Mouse (Mus musculus): ENCODE measurements at regions not wholly inside any gene's neighbourhood (a gene's known extent, or its start where the extent isn't known, plus 50 kb on each side); places are given as distances from the start of the nearest gene placed in this dataset.

DNA sequence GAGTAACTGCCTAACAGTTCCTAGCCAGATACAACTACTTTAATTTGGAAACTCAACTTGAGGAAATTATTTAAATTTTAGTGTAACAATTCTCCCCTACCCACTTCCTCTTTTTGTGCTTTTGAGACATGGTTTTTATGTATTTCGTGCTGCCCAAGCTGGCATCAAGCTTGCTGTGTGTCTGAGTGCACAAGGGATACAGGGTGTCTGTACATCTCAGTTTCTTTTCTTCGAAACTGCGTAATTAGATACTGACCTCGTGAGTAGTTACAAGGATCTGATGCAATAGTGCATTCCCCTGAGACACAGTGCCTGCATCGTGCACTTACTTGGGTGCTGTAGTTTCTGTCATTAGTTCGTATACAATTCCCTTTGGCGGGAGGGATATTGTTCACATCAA, 192.4 kb downstream of the Ube2e3 start:
- Histone ChIP-seq H3K79me2 (ENCODE audit: control insufficient read depth, insufficient read depth, low read length, poor library complexity) (no peaks in the 10 kb centered on the region), H3K9ac (ENCODE audit: control insufficient read depth, low read depth, low read length, poor library complexity, severe bottlenecking) (no peak overlapping the region), H3K27ac (ENCODE audit: control insufficient read depth, low read depth, low read length) (no peak overlapping the region), H3K9me3 (replicated peaks; ENCODE audit: insufficient read depth, low read length) (no peaks in the 10 kb centered on the region), H3K4me1 (ENCODE audit: control insufficient read depth in 1 of 2, insufficient read depth in 2 of 2, low read length in 2 of 2) (peaks cover 3 to 14% of the 10 kb centered on the region in 2 experiments; a peak in 3 of 4 replicates), H3K4me3 (ENCODE audit: control insufficient read depth in 1 of 2, insufficient read depth in 1 of 2, low read depth in 2 of 2, low read length in 2 of 2) (no peak overlapping the region), H3K27me3 (ENCODE audit: control insufficient read depth in 1 of 2, insufficient read depth in 2 of 2, low read length in 2 of 2) (no peaks in the 10 kb centered on the region), H3K36me3 (ENCODE audit: control insufficient read depth in 1 of 2, insufficient read depth in 2 of 2, low read length in 2 of 2) (peaks cover 0 to 17% of the 10 kb centered on the region in 2 experiments; a peak in 2 of 4 replicates)
- TF ChIP-seq CHD1 (IDR thresholded peaks at IDR 0.05; ENCODE audit: low read depth, low read length) (no peak), MAZ (IDR thresholded peaks at IDR 0.05; ENCODE audit: low read depth, low read length) (no peak), UBTF (IDR thresholded peaks at IDR 0.05; ENCODE audit: borderline replicate concordance, insufficient read depth, low read depth, low read length) (no peak), MYC (IDR thresholded peaks at IDR 0.05; ENCODE audit: low read depth, low read length) (no peak), BHLHE40 (IDR thresholded peaks at IDR 0.05; ENCODE audit: borderline replicate concordance, low read depth, low read length) (no peak), USF2 (IDR thresholded peaks at IDR 0.05; ENCODE audit: borderline replicate concordance in 1 of 2, insufficient read depth in 1 of 2, low read depth in 1 of 2, low read length in 2 of 2) (no peak), CTCF (IDR thresholded peaks at IDR 0.05 in 2 of 3, conservative IDR thresholded peaks at IDR 0.05 in 1 of 3; ENCODE audit: control insufficient read depth in 1 of 3, insufficient read depth in 1 of 3, low read depth in 2 of 3, low read length in 3 of 3, poor library complexity in 1 of 3, severe bottlenecking in 1 of 3) (no peak)
- peak; percentile 59 for DNase-seq (ENCODE audit: low read depth, low spot score)

DNA sequence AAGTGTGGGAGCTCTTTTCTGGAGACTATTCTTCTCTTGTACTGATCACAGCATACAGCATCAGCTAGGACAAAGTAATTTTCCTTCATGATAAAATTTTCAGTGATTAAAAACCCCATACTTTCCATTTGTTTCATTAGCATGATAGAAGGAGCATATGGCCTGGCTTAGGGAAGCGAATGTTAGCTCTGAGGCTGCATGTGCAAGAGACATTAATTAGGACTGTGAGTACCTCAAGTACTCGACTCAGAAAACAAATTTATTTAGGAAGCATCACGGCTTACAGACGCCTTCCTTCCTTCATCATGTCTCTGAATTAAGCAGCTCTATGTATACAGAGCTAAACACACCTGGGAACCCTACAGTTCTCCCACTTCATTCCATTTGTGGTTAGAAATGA, 193.6 kb upstream of the Itga4 start:
- Histone ChIP-seq H3K27ac (ENCODE audit: control insufficient read depth, low read depth, low read length) (no peak overlapping the region), H3K4me3 (ENCODE audit: control insufficient read depth in 1 of 2, insufficient read depth in 1 of 2, low read depth in 2 of 2, low read length in 2 of 2) (no peak overlapping the region), H3K27me3 (ENCODE audit: control insufficient read depth in 1 of 2, insufficient read depth in 2 of 2, low read length in 2 of 2) (no peaks in the 10 kb centered on the region), H3K9me3 (replicated peaks; ENCODE audit: insufficient read depth, low read length) (no peaks in the 10 kb centered on the region), H3K9ac (ENCODE audit: control insufficient read depth, low read depth, low read length, poor library complexity, severe bottlenecking) (no peak overlapping the region), H3K79me2 (ENCODE audit: control insufficient read depth, insufficient read depth, low read length, poor library complexity) (no peaks in the 10 kb centered on the region), H3K36me3 (ENCODE audit: control insufficient read depth in 1 of 2, insufficient read depth in 2 of 2, low read length in 2 of 2) (peaks cover 0 to 14% of the 10 kb centered on the region in 2 experiments; a peak in 2 of 4 replicates), H3K4me1 (ENCODE audit: control insufficient read depth in 1 of 2, insufficient read depth in 2 of 2, low read length in 2 of 2) (peaks cover 0 to 6% of the 10 kb centered on the region in 2 experiments; a peak in 2 of 4 replicates)
- TF ChIP-seq POLR2A (IDR thresholded peaks at IDR 0.05; ENCODE audit: control insufficient read depth in 1 of 2, insufficient read depth in 1 of 2, low read depth in 1 of 2, low read length in 2 of 2, poor library complexity in 1 of 2) (no peak), CHD2 (IDR thresholded peaks at IDR 0.05; ENCODE audit: low read length) (no peak), KAT2A (conservative IDR thresholded peaks at IDR 0.05; ENCODE audit: low read depth, low read length) (no peak), NRF1 (IDR thresholded peaks at IDR 0.05; ENCODE audit: insufficient read depth, low read depth, low read length, poor library complexity, severe bottlenecking) (no peak), BHLHE40 (IDR thresholded peaks at IDR 0.05; ENCODE audit: borderline replicate concordance, low read depth, low read length) (no peak), MAX (IDR thresholded peaks at IDR 0.05; ENCODE audit: low read length) (no peak), E2F4 (IDR thresholded peaks at IDR 0.05; ENCODE audit: borderline replicate concordance, low read depth, low read length) (no peak), RAD21 (IDR thresholded peaks at IDR 0.05; ENCODE audit: low read depth, low read length) (no peak), ZKSCAN1 (IDR thresholded peaks at IDR 0.05; ENCODE audit: low read depth, low read length) (no peak), TCF12 (IDR thresholded peaks at IDR 0.05; ENCODE audit: low read depth, low read length) (no peak), RCOR1 (IDR thresholded peaks at IDR 0.05; ENCODE audit: low read depth, low read length) (no peak), USF2 (IDR thresholded peaks at IDR 0.05; ENCODE audit: borderline replicate concordance in 1 of 2, insufficient read depth in 1 of 2, low read depth in 1 of 2, low read length in 2 of 2) (no peak), SIN3A (IDR thresholded peaks at IDR 0.05; ENCODE audit: low read length) (no peak), ZMIZ1 (IDR thresholded peaks at IDR 0.05; ENCODE audit: low read depth, low read length) (no peak)
- DNase-seq (ENCODE audit: low read depth, low spot score) = no peak

Measured in MEL (cell line).